12 mouse cellular contexts compared by ENCODE assay signal in the genomic region with DNA sequence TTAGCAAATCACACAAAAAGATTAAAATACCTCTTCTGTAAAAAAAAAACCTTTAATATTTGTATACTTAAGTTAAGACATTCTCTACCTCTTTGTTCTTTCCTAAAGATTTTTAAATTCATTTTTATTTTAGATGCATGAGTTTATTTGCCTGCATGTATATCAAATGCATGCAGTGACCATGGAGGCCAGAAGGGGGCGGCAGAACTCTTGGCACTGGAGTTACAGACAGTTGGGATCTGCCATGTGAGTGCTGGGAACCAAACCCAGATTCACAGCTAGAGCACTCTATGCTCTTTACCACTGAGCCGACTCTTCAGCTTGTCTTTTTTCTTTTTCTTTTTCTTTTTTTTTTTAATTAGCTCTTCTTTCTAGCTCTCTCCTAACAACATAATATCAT. TPM values are rescaled to one million over a fixed set of nuclear protein-coding genes. Genes with fewer than 3 reads are reported as not detected.
DNase-seq lines count a peak whose midpoint lies in the region; ATAC-seq and TF ChIP-seq lines count a peak whose summit lies in the region.
"Had no signal": no experiment of that assay in that cellular context is flagged by ENCODE, and none has a peak within 500 bp of the region (broad histone marks: within the 10 kb centered on the region; RNA-seq: fewer than 3 reads in every experiment).

No protein-coding gene starts in this region.

- ATAC-seq in intestine, postnatal 0 days = no peak
- ATAC-seq in intestine, embryonic 16.5 days = no peak
- ATAC-seq: activated CD4-positive, CD25-positive, alpha-beta regulatory T cell, adult 4 months had no signal

- no peaks in the 10 kb centered on the region for H3K36me3 ChIP-seq in intestine, postnatal 0 days (ENCODE audit: control insufficient read depth, insufficient read depth)
- H3K36me3 ChIP-seq in intestine, embryonic 16.5 days (ENCODE audit: control insufficient read depth, insufficient read depth, low read length) = no peaks in the 10 kb centered on the region
- H3K36me3 ChIP-seq: neural tube, embryonic 12.5 days had no signal

- peak; percentile 49 for TF ChIP-seq CTCF in intestine, postnatal 0 days (IDR thresholded peaks at IDR 0.05; ENCODE audit: low read depth)

- H3K4me2 ChIP-seq in intestine, postnatal 0 days (replicated peaks; ENCODE audit: low read depth) = no peak overlapping the region
- no peak overlapping the region for H3K4me2 ChIP-seq in intestine, embryonic 16.5 days (ENCODE audit: low read depth, low read length)
- H3K4me2 ChIP-seq: neural tube, embryonic 12.5 days had no signal

- intact Hi-C loops in heart, postnatal 14 days (cut with DNase I) = no loop called here

- H3K9ac ChIP-seq in intestine, postnatal 0 days (ENCODE audit: low read depth, low read length) = no peak overlapping the region
- H3K9ac ChIP-seq in intestine, embryonic 16.5 days (ENCODE audit: low read depth, low read length) = no peak overlapping the region
- H3K9ac ChIP-seq: neural tube, embryonic 12.5 days had no signal

- H3K9me3 ChIP-seq in intestine, postnatal 0 days (ENCODE audit: control insufficient read depth) = no peaks in the 10 kb centered on the region
- H3K9me3 ChIP-seq in intestine, embryonic 16.5 days (ENCODE audit: control insufficient read depth, low read length) = no peaks in the 10 kb centered on the region; the same call in 1 of the 2 replicates
- H3K9me3 ChIP-seq: neural tube, embryonic 12.5 days had no signal

- peak; percentile 45 for DNase-seq in thymus, postnatal 14 days
- DNase-seq in thymus, adult 18-20 months = no peak
- peak; percentile 7 for DNase-seq in T-cell, adult 2 months (ENCODE audit: low spot score)
- DNase-seq in thymus, postnatal 4 days = peak; percentile 56
- no peak for DNase-seq in heart, postnatal 14 days
- no peak for DNase-seq in left cerebral cortex, adult 18-20 months (ENCODE audit: low spot score in 2 of 2)
- DNase-seq: kidney, postnatal 14 days had no signal

- H3K4me1 ChIP-seq in intestine, postnatal 0 days (replicated peaks; ENCODE audit: control insufficient read depth, insufficient read depth, low read length) = peaks cover 2% of the 10 kb centered on the region; the same call in 1 of the 2 replicates
- H3K4me1 ChIP-seq in intestine, embryonic 16.5 days (ENCODE audit: control insufficient read depth, insufficient read depth, low read length) = no peaks in the 10 kb centered on the region

- 56% methylated on average over 2 of the region's 2 CpGs for WGBS in intestine, postnatal 0 days
- 54% methylated on average over 2 of the region's 2 CpGs for WGBS in intestine, embryonic 16.5 days

- H3K27ac ChIP-seq in intestine, postnatal 0 days (ENCODE audit: low read depth, low read length) = no peak overlapping the region
- no peak overlapping the region for H3K27ac ChIP-seq in intestine, embryonic 16.5 days (ENCODE audit: low read length)
- H3K27ac ChIP-seq: neural tube, embryonic 12.5 days had no signal

- no peaks in the 10 kb centered on the region for H3K27me3 ChIP-seq in intestine, postnatal 0 days (replicated peaks; ENCODE audit: control insufficient read depth, insufficient read depth, low read length)
- H3K27me3 ChIP-seq in intestine, embryonic 16.5 days (replicated peaks; ENCODE audit: control insufficient read depth, insufficient read depth, low read length) = no peaks in the 10 kb centered on the region
- H3K27me3 ChIP-seq: neural tube, embryonic 12.5 days had no signal

- no peak overlapping the region for H3K4me3 ChIP-seq in intestine, postnatal 0 days (ENCODE audit: low read depth, low read length)
- no peak overlapping the region for H3K4me3 ChIP-seq in intestine, embryonic 16.5 days (ENCODE audit: low read length)
- H3K4me3 ChIP-seq: neural tube, embryonic 12.5 days had no signal

RNA-seq across cellular contexts. Expression of a gene that starts 4.7 kb away (rescaled TPM):
- 18.1 and 19.0 TPM in 2 replicates for polyA plus RNA-seq in intestine, postnatal 0 days (2015; fragmentation: Nextera tagmentation; extraction: Ambion mirVana)
- polyA plus RNA-seq in intestine, embryonic 16.5 days (2015; fragmentation: Nextera tagmentation; extraction: Ambion mirVana) = 29.6 and 33.6 TPM in 2 replicates
- 10 to 100 TPM; 11.2 to 12.1 TPM for total RNA-seq in heart, postnatal 14 days (2021)
- total RNA-seq in left cerebral cortex, adult 18-20 months (2021) = 10 to 100 TPM; 13.5 to 13.6 TPM

RNA-seq across cellular contexts. Expression of a gene that starts 35.6 kb away (rescaled TPM):
- polyA plus RNA-seq in intestine, postnatal 0 days (2015; fragmentation: Nextera tagmentation; extraction: Ambion mirVana) = 0.76 and 0.91 TPM in 2 replicates
- 0.46 and 0.51 TPM in 2 replicates for polyA plus RNA-seq in intestine, embryonic 16.5 days (2015; fragmentation: Nextera tagmentation; extraction: Ambion mirVana)
- 1 to 10 TPM; 1.6 to 1.8 TPM for total RNA-seq in heart, postnatal 14 days (2021)
- total RNA-seq in left cerebral cortex, adult 18-20 months (2021) = 100 to 1,000 TPM; 130 to 135 TPM
- total RNA-seq: hematopoietic stem cell, adult 5-6 weeks had no signal
- polyA plus RNA-seq: activated CD4-positive, CD25-positive, alpha-beta regulatory T cell, adult 4 months had no signal

Comparison
In these comparisons a context has a peak if more than half of its experiments do, and no peak if none do; other contexts are left out.
1. DNase-seq: peak in thymus, postnatal 14 days (single experiment), T-cell, adult 2 months (single experiment) and thymus, postnatal 4 days (single experiment); none in thymus, adult 18-20 months (0 of 2), heart, postnatal 14 days (0 of 2) and left cerebral cortex, adult 18-20 months (0 of 2).
2. RNA of a gene that starts 35.6 kb away (total RNA-seq): 130 to 135 TPM in left cerebral cortex, adult 18-20 months; 1.6 to 1.8 TPM in heart, postnatal 14 days; every median in the first group is over 10 times any median in the second.